Mouse (Mus musculus) liver, embryonic 15.5 days (tissue): ENCODE data around the gene Cinp. TPM values are rescaled to one million over a fixed set of nuclear protein-coding genes. Genes with fewer than 3 reads are reported as not detected.
A peak's percentile ranks its signal among the peaks of the same experiment; 100 is the strongest.

ENCODE experiments used
- ATAC-seq: fragments of 200-750 bp; cut with Nextera tagmentation; 2 replicates; pipeline ENCODE4 v1.8.0; 2017; ENCODE audit warnings: moderate number of reproducible peaks, mild to moderate bottlenecking, moderate library complexity; ENCODE audit not compliant: insufficient read depth
- H3K27ac ChIP-seq: fragments of 300-500 bp; sonication (generic); replicated peaks from 2 replicates; pipeline ENCODE4 v1.5.1; 2015; ENCODE audit warnings: mild to moderate bottlenecking, inconsistent platforms
- H3K27me3 ChIP-seq: fragments of 300-500 bp; sonication (generic); 2 replicates; pipeline ENCODE4 v1.6.1; 2015; ENCODE audit warnings: mild to moderate bottlenecking, inconsistent platforms
- H3K36me3 ChIP-seq: fragments of 300-500 bp; sonication (generic); replicated peaks from 2 replicates; pipeline ENCODE4 v1.6.1; 2015; ENCODE audit warnings: moderate library complexity, mild to moderate bottlenecking, inconsistent platforms
- H3K4me1 ChIP-seq: fragments of 300-500 bp; sonication (generic); replicated peaks from 2 replicates; pipeline ENCODE4 v1.6.1; 2015; ENCODE audit warnings: inconsistent platforms
- H3K4me2 ChIP-seq: fragments of 300-500 bp; sonication (generic); 2 replicates; pipeline ENCODE4 v1.6.1; 2015; ENCODE audit warnings: moderate library complexity, mild to moderate bottlenecking, inconsistent platforms
- H3K4me3 ChIP-seq: fragments of 300-500 bp; sonication (generic); replicated peaks from 2 replicates; pipeline ENCODE4 v1.5.1; 2015; ENCODE audit warnings: mild to moderate bottlenecking, inconsistent platforms
- H3K9ac ChIP-seq: fragments of 300-500 bp; sonication (generic); 2 replicates; pipeline ENCODE4 v1.6.1; 2015; ENCODE audit warnings: moderate library complexity, mild to moderate bottlenecking, inconsistent platforms
- H3K9me3 ChIP-seq: fragments of 300-500 bp; sonication (generic); replicated peaks from 2 replicates; pipeline ENCODE4 v1.6.1; 2016; ENCODE audit warnings: inconsistent platforms
- WGBS: fragments of 180-500 bp; shearing (Covaris S2); methylation state at CpG from one replicate; pipeline ENCODE4 v1.1.7; 2015; ENCODE audit warnings: mixed read lengths; ENCODE audit not compliant: insufficient replicate concordance; 5-methylcytosine and 5-hydroxymethylcytosine counted together
- polyA plus RNA-seq: library from polyadenylated mRNA; unstranded; fragments of >200 nt; fragmentation: Nextera tagmentation; extraction: Ambion mirVana; gene quantifications from 2 replicates; pipeline ENCODE4 v1.2.1, GENCODE M21; 2015

Gene Cinp
- polyA plus RNA-seq: 49.9 and 56.6 TPM in 2 replicates

DNA sequence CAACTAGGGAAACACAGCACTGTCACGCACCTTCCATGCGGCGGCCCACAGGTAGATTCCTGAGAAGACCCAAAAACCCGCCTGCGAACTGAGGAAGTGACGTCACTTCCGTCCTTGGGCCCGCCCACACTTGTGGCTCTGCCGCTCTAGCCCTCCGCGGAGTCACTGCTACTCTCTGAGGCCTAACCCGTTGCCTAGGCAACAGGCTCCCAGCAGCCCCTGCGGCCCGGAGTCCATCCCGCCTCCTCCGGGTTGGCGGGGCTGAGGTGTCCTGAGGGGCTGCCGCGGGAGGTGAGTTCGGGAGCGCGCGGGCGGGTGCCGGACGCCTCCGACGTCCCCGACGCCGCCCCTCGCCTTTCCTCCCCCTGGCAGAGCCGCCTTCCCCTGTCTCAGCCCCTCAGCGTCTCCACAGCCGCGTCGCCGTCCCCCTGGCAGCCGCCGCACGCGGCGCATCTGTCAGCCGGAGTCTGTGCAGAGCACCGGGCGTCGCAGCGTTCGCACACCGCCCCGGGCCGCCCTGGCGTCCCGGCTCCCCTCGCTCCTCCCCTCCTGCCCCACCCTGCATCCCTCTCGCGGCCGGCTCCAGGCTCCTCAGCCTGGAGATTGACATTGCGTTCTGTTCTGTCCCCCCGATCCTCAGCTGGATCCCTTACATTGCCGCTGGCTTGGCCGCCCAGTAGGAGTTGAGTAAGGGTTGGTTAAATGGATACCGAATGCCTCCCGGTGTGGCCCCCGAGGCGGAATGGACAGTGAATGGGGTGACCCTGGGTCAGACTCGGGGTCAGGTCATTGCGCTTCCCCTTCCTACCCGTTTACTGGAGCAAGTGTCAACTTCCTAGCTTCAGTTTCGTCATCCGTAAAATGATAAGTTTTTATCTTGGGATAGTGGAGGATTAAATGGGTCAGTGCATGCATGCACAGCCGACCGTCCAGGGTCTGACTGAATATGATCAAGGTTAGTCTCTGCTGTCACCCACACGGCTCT, at the start of gene Cinp, which contains the start of gene Tecpr2:
Gene Cinp, minus strand, starts transcription at position 110 of the 985 bp plus-strand sequence.
Gene Tecpr2, plus strand, starts transcription at position 229 of the 985 bp plus-strand sequence.
- WGBS: under 1% methylated on average over 74 of the region's 74 CpGs
- H3K4me1 ChIP-seq: peaks cover 65% of the 10 kb centered on the region
- no peaks in the 10 kb centered on the region for H3K36me3 ChIP-seq
- H3K27me3 ChIP-seq: no peaks in the 10 kb centered on the region
- peak within 1 kb of the TSS; percentile 95 for H3K4me3 ChIP-seq
- peak within 1 kb of the TSS; percentile 98 for H3K27ac ChIP-seq
- peak within 1 kb of the TSS; percentile 84 for H3K9ac ChIP-seq
- no peaks in the 10 kb centered on the region for H3K9me3 ChIP-seq
- ATAC-seq: peak; percentile 97
- H3K4me2 ChIP-seq: peak within 1 kb of the TSS; percentile 97

DNA sequence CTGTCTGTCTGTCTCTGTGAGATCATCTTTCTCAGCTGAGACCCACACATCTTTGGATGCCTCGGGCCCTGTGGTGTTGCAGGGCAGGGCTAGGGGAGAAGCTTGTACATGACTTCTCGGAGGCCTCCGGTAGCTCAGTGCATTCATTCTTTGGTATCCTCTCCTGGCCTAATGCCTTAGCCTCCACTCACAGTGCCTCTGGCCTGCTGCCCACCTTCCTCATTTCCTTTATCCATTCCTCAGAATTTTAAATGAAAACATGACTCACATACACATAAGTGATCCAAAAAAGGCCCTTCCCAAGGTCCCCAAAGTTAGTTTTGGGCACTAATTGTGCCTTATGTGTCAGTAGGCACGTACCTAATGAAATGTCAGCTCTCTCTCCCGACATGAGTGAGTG, 48.6 kb upstream of the Cinp start:
- H3K4me2 ChIP-seq: no peak overlapping the region
- peaks cover 38% of the 10 kb centered on the region for H3K36me3 ChIP-seq
- H3K4me3 ChIP-seq: no peak overlapping the region
- no peak for ATAC-seq
- H3K27me3 ChIP-seq: no peaks in the 10 kb centered on the region
- no peak overlapping the region for H3K9ac ChIP-seq
- 86% methylated on average over 5 of the region's 5 CpGs for WGBS
- H3K27ac ChIP-seq: no peak overlapping the region; the same call in 1 of the 2 replicates
- H3K9me3 ChIP-seq: no peaks in the 10 kb centered on the region
- H3K4me1 ChIP-seq: peaks cover 12% of the 10 kb centered on the region

DNA sequence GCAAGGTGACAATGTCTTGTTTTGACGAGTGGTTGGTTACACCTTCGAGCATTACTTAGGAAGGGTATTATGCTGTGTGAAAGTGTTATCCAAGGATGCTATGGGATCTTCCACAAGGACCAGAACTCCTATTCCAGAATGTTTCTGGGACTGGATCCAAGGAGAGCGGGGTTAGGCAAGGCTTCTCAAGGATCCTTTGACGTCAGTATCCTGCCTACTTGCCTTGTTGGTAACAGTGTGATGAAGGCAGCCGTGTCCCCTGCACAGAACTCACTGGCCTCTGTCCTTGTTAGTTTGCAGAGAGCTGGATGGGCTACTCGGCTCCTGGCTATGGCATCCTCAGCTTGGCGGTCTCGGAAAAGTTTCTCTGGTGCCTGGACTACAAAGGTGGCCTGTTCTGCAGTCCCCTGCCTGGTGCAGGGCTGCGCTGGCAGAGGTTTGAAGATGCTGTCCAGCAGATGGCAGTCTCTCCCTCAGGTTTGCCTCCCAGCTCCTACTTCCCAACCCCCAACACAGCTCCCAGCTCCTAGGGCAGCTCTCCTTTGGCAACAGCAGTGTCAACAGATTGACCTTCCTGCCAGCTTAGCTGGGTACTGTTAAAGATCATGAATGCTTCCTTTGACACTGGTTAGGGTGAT, 47.2 kb upstream of the Cinp start:
- no peak overlapping the region for H3K4me3 ChIP-seq
- WGBS: 66% methylated on average over 9 of the region's 9 CpGs
- H3K36me3 ChIP-seq: peaks cover 50% of the 10 kb centered on the region
- peak; percentile 86 for ATAC-seq
- peaks cover 12% of the 10 kb centered on the region for H3K4me1 ChIP-seq
- H3K9ac ChIP-seq: no peak overlapping the region
- peak overlapping the region; percentile 68; the same call in 1 of the 2 replicates for H3K27ac ChIP-seq
- H3K4me2 ChIP-seq: no peak overlapping the region
- H3K9me3 ChIP-seq: no peaks in the 10 kb centered on the region
- no peaks in the 10 kb centered on the region for H3K27me3 ChIP-seq

DNA sequence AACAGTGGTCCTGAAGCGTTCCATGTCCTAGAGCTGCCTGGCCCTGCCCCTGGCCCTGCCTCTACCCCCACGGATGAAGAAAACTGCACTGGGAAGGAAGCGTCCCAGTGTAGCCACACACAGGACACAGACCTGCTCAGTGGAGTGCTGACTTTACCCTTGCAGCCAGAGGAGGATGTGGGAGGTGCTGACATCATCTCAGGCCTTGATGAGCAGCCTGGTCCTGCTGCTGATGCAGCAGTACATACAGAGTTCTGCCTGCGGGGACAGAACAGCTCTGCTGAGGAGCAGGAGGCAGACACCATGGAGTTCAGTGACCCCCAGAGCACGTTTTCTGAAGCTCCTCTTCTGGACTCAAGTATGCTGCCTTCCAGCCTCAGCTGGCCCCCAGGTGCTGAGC, 43.9 kb upstream of the Cinp start:
- peaks cover 12% of the 10 kb centered on the region for H3K4me1 ChIP-seq
- peaks cover 43% of the 10 kb centered on the region for H3K36me3 ChIP-seq
- no peak overlapping the region for H3K4me3 ChIP-seq
- H3K9ac ChIP-seq: no peak overlapping the region
- H3K9me3 ChIP-seq: no peaks in the 10 kb centered on the region
- H3K27me3 ChIP-seq: no peaks in the 10 kb centered on the region
- no peak overlapping the region for H3K27ac ChIP-seq
- no peak overlapping the region for H3K4me2 ChIP-seq
- 68% methylated on average over 5 of the region's 5 CpGs for WGBS
- no peak; the same call in 1 of the 2 replicates for ATAC-seq

DNA sequence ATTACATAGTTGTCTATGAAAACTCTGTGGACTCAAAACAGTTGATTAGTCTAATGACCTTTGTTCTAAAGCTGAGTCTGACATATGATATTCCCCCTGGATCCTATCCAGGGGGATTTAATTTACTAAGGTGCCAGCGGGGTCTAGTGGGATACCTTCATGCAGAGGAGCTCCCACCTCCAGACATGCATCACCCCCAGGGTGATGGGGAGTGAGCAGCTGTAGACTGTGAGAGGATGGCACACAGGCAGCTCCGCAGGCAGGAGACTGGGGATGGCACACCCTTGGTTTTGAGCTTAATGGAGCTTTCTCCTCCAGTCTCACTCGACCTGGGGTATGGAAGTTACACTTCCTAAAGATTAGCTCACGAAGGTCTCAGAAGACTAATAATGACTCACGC, 32.6 kb upstream of the Cinp start:
- 80% methylated on average over 5 of the region's 5 CpGs for WGBS
- H3K36me3 ChIP-seq: peaks cover 39% of the 10 kb centered on the region
- ATAC-seq: no peak
- H3K4me1 ChIP-seq: no peaks in the 10 kb centered on the region
- no peak overlapping the region for H3K4me3 ChIP-seq
- no peaks in the 10 kb centered on the region for H3K9me3 ChIP-seq
- no peak overlapping the region for H3K4me2 ChIP-seq
- no peak overlapping the region for H3K9ac ChIP-seq
- H3K27me3 ChIP-seq: no peaks in the 10 kb centered on the region
- H3K27ac ChIP-seq: no peak overlapping the region

DNA sequence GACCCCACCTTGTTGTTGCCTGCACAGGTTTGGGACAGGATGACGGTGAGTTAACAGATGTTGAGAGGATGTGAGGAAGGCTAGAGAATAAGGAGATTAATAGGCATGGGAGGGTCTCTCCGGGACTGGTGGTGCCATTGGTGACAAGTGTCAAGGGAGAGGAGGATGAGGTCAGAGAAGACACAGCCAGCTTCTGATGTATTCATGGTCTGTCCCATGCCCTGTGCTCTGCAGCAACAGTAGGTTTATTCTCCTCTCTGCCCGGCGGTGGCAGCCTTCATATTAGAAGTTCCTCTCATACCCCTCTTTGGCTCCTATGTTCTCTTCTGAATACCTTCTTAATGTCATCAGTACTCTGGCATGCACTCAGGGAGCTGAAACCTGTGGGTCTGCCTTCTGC, 31.3 kb upstream of the Cinp start:
- no peak overlapping the region for H3K27ac ChIP-seq
- 71% methylated on average over 4 of the region's 4 CpGs for WGBS
- H3K9me3 ChIP-seq: no peaks in the 10 kb centered on the region
- no peaks in the 10 kb centered on the region for H3K4me1 ChIP-seq
- no peak overlapping the region for H3K4me3 ChIP-seq
- no peak overlapping the region for H3K4me2 ChIP-seq
- no peaks in the 10 kb centered on the region for H3K27me3 ChIP-seq
- ATAC-seq: no peak
- H3K9ac ChIP-seq: no peak overlapping the region
- peaks cover 44% of the 10 kb centered on the region for H3K36me3 ChIP-seq

DNA sequence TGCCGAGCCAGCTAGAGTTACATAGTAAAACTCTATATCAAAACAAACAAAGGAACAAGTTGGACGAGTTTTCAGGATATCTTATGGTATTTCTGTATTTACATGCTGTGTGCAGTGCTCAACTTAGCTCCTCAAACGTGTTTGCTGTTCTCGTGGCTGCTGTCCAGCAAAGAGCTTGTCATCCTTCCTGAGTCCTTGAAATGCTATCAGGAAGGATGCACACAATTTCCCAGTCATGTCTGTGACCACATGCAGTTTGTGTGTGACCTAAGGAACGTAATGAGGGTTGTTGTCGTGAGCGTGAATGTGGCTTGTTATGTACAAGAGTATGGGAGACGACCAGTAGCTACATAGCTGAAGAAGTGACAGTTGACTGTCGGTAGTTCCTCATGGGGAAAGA, 26.8 kb upstream of the Cinp start:
- no peak for ATAC-seq
- 70% methylated on average over 9 of the region's 9 CpGs for WGBS
- H3K4me3 ChIP-seq: no peak overlapping the region
- no peak overlapping the region for H3K27ac ChIP-seq
- H3K4me2 ChIP-seq: no peak overlapping the region
- no peaks in the 10 kb centered on the region for H3K9me3 ChIP-seq
- H3K9ac ChIP-seq: no peak overlapping the region
- no peaks in the 10 kb centered on the region for H3K4me1 ChIP-seq
- peaks cover 38% of the 10 kb centered on the region for H3K36me3 ChIP-seq
- no peaks in the 10 kb centered on the region for H3K27me3 ChIP-seq

DNA sequence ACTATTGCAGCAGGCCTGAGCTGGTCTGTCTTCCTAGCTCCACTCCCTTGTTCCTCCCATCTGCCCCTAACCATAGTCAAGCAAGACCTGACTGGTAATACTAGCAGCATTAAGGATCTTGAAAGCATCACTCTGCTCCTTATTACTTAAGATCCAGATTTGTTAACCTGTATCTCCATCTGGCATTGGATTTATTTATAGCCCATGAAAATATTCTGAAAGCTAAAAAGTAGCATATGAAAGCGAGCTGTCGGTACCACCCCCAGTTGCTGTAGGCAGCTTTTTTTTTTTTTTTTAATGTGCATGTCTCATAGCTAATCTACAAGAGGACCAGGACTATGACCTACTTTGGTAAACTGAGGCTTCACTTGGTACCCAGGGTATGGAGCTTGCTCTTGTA, 21.0 kb upstream of the Cinp start:
- no peak overlapping the region for H3K27ac ChIP-seq
- H3K4me1 ChIP-seq: no peaks in the 10 kb centered on the region; the same call in 1 of the 2 replicates
- H3K9ac ChIP-seq: no peak overlapping the region
- 0 out of 2 replicates have a peak, but pooled peaks cover 5% of the 10 kb centered on the region for H3K36me3 ChIP-seq
- H3K4me2 ChIP-seq: no peak overlapping the region
- H3K4me3 ChIP-seq: no peak overlapping the region
- H3K27me3 ChIP-seq: no peaks in the 10 kb centered on the region
- no peaks in the 10 kb centered on the region for H3K9me3 ChIP-seq
- 91% methylated on average over 2 of the region's 2 CpGs for WGBS
- ATAC-seq: no peak

DNA sequence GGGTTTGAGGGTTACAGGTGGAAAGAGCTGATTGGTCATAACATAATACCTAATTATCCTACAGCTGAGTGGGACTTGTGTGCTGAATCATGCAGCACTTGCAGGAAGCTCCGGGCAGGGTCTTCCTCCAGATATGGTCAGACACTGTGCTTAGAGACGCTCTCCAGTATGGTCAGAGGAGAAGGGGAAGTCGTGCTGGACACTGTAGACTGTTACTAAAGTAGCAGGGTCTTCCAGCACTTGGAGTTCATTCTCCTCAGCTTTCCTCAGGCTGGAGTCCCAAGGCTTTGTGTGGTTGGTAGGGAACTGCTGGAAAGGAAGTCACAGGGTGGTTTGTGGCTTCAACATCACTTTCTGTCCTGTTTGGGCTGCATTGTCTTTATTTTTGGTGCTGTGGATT, 18.9 kb upstream of the Cinp start:
- Histone ChIP-seq H3K36me3 (no peaks in the 10 kb centered on the region), H3K4me1 (no peaks in the 10 kb centered on the region; the same call in 1 of the 2 replicates), H3K9ac (no peak overlapping the region), H3K9me3 (no peaks in the 10 kb centered on the region), H3K4me2 (no peak overlapping the region), H3K4me3 (no peak overlapping the region), H3K27me3 (no peaks in the 10 kb centered on the region), H3K27ac (no peak overlapping the region)
- no peak for ATAC-seq
- WGBS: 7% methylated on average over 3 of the region's 3 CpGs

DNA sequence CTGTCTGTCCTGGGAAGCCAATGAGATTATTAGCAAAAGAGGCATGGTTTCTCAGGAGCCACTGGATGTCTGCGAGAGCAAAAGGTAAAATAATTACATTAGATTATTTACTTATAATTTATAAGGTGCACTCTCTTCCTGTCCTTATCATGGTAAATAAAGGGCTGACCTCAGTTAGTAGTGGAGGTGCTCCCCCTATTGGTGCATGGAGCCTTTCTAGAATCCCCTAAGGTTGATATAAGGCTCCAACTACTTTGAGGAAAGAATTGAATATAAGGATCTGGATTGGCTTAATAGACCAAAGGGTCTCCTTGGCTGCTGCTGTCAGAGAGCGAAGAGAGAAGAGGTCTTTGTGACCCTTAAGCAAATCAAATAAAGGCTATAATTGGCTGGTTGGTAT, 14.6 kb upstream of the Cinp start:
- Histone ChIP-seq H3K36me3 (0 out of 2 replicates have a peak, but pooled peaks cover 3% of the 10 kb centered on the region), H3K4me1 (no peaks in the 10 kb centered on the region; the same call in 1 of the 2 replicates), H3K27me3 (no peaks in the 10 kb centered on the region), H3K4me3 (no peak overlapping the region), H3K9me3 (no peaks in the 10 kb centered on the region), H3K4me2 (no peak overlapping the region), H3K27ac (no peak overlapping the region), H3K9ac (no peak overlapping the region)
- 75% methylated on average over 2 of the region's 2 CpGs for WGBS
- ATAC-seq: no peak

DNA sequence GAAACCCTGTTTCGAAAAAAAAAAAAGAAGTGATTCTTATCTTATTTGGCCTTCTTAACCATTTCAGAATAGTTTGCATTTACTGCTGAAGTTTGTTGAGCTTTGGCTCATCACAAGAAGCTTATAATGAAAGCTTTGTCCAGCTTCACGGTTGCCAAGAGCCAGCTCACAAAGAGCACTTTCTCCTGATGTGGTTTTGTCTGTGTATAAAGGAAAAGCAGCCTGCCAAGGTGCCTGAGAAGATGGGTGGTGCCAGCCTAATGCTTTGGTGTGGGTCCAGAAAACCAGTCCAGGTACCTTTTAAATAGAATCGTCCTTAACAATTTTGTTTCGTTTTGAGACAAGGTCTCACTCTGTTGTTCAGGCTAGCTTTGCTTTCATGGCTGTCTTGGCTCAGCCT, 13.2 kb upstream of the Cinp start:
- H3K4me3 ChIP-seq: no peak overlapping the region
- H3K36me3 ChIP-seq: 0 out of 2 replicates have a peak, but pooled peaks cover 3% of the 10 kb centered on the region
- ATAC-seq: no peak
- H3K27ac ChIP-seq: no peak overlapping the region
- no peaks in the 10 kb centered on the region for H3K4me1 ChIP-seq
- H3K4me2 ChIP-seq: no peak overlapping the region
- WGBS: 64% methylated on average over 4 of the region's 4 CpGs
- no peaks in the 10 kb centered on the region for H3K27me3 ChIP-seq
- no peaks in the 10 kb centered on the region for H3K9me3 ChIP-seq
- H3K9ac ChIP-seq: no peak overlapping the region
